Mouse (Mus musculus) stomach, postnatal 0 days (tissue): Measurements from ENCODE around the gene Msantd3. TPM values are rescaled to one million over a fixed set of nuclear protein-coding genes. Genes with fewer than 3 reads are reported as not detected.

Experiments used
- ATAC-seq: fragments of 200-750 bp; cut with Nextera tagmentation; 2 replicates; pipeline ENCODE4 v1.8.0; 2017; ENCODE audit not compliant: low FRiP score, low TSS enrichment
- DNase-seq: peaks from one replicate; pipeline ENCODE4 v3.0.0-alpha.2; 2016; ENCODE audit warnings: low spot score
- H3K27ac ChIP-seq: fragments of 300-500 bp; sonication (generic); replicated peaks from 2 replicates; pipeline ENCODE4 v1.5.1; 2014; ENCODE audit warnings: mild to moderate bottlenecking, control low read depth
- H3K27me3 ChIP-seq: fragments of 300-500 bp; sonication (generic); 2 replicates; pipeline ENCODE4 v1.6.1; 2014; ENCODE audit warnings: low read length; ENCODE audit not compliant: control insufficient read depth, insufficient read depth
- H3K36me3 ChIP-seq: fragments of 300-500 bp; sonication (generic); 2 replicates; pipeline ENCODE4 v1.6.1; 2014; ENCODE audit warnings: low read length, mixed read lengths; ENCODE audit not compliant: control insufficient read depth, insufficient read depth
- H3K4me1 ChIP-seq: fragments of 300-500 bp; sonication (generic); replicated peaks from 2 replicates; pipeline ENCODE4 v1.6.1; 2014; ENCODE audit warnings: antibody characterized with exemption; ENCODE audit not compliant: control insufficient read depth, insufficient read depth
- H3K4me2 ChIP-seq: fragments of 300-500 bp; sonication (generic); replicated peaks from 2 replicates; pipeline ENCODE4 v1.6.1; 2014; ENCODE audit warnings: low read depth, mild to moderate bottlenecking, control low read depth, moderate library complexity
- H3K4me3 ChIP-seq: fragments of 300-500 bp; sonication (generic); 2 replicates; pipeline ENCODE4 v1.5.1; 2014; ENCODE audit warnings: low read depth, low read length, control low read depth
- H3K9ac ChIP-seq: fragments of 300-500 bp; sonication (generic); 2 replicates; pipeline ENCODE4 v1.6.1; 2014; ENCODE audit warnings: mild to moderate bottlenecking, low read length, control low read depth, mixed read lengths
- H3K9me3 ChIP-seq: fragments of 300-500 bp; sonication (generic); 2 replicates; pipeline ENCODE4 v1.6.1; 2016; ENCODE audit warnings: low read length; ENCODE audit not compliant: control insufficient read depth
- CTCF ChIP-seq: IDR thresholded peaks from 2 replicates; pipeline ENCODE4 v1.5.1; 2016; ENCODE audit warnings: antibody characterized with exemption, low read depth, mild to moderate bottlenecking, moderate library complexity
- EP300 ChIP-seq: optimal IDR thresholded peaks from 2 replicates; pipeline ENCODE3; 2016; ENCODE audit warnings: antibody characterized with exemption
- WGBS: fragments of 180-500 bp; shearing (Covaris S2); extraction: QIAGEN DNeasy Blood & Tissue Kit; methylation state at CpG from one replicate; pipeline ENCODE4 v1.1.7; 2014; 5-methylcytosine and 5-hydroxymethylcytosine counted together
- polyA plus RNA-seq: library from polyadenylated mRNA; unstranded; fragments of >200 nt; fragmentation: Nextera tagmentation; extraction: Ambion mirVana; gene quantifications from 2 replicates; pipeline ENCODE4 v1.2.1, GENCODE M21; 2015

The Msantd3 gene
- polyA plus RNA-seq, 1 experiment from 2014 or later: 11.0 TPM

GRCm38 (mm10) chr4:48555729-48556128 lies 16.0 kb downstream of the Msantd3 start:
- no peak for ATAC-seq
- 9% methylated on average over 3 of the region's 3 CpGs for WGBS
- H3K4me2 ChIP-seq: no peak overlapping the region
- TF ChIP-seq EP300 (no peak), CTCF (peak; percentile 77)
- H3K9ac ChIP-seq: no peak overlapping the region
- H3K4me3 ChIP-seq: no peak overlapping the region
- peaks cover 5% of the 10 kb centered on the region for H3K36me3 ChIP-seq
- no peaks in the 10 kb centered on the region for H3K27me3 ChIP-seq
- peak; percentile 53 for DNase-seq
- no peaks in the 10 kb centered on the region for H3K4me1 ChIP-seq
- no peak overlapping the region for H3K27ac ChIP-seq
- no peaks in the 10 kb centered on the region for H3K9me3 ChIP-seq

- TF ChIP-seq EP300 (no peak), CTCF (no peak)
- H3K27ac ChIP-seq: no peak overlapping the region
- H3K36me3 ChIP-seq: no peaks in the 10 kb centered on the region; the same call in 1 of the 2 replicates
- ATAC-seq (no peak), DNase-seq (no peak)
- WGBS: 87% methylated on average over 14 of the region's 14 CpGs
- no peak overlapping the region for H3K9ac ChIP-seq
- H3K4me1 ChIP-seq: no peaks in the 10 kb centered on the region
- no peak overlapping the region for H3K4me3 ChIP-seq
- no peaks in the 10 kb centered on the region for H3K27me3 ChIP-seq
- no peaks in the 10 kb centered on the region for H3K9me3 ChIP-seq
- no peak overlapping the region for H3K4me2 ChIP-seq
Observed at GRCm38 (mm10) chr4:48559652-48560051, 19.9 kb downstream of the Msantd3 start.

DNA sequence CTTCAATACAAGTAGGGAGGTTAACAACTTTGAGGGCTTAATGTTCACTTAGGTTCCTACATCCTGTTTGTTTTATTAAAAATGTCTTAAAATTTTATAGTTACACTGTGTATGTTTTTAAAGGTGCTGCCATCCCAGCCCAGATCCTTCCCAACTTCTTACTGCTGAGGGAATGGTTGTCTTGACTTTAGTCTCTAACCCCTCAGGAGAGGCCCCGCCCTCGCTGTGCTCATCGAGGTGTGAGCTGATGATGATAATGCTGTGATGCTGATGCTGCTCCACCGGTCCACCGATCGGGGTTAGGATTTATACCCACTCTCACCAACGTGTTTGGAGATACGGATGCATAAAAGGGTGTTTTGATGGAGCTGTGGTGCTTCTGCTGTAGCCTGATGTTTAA lies 22.1 kb downstream of the Msantd3 start:
- WGBS: 82% methylated on average over 8 of the region's 8 CpGs
- H3K9ac ChIP-seq: no peak overlapping the region
- H3K9me3 ChIP-seq: no peaks in the 10 kb centered on the region
- H3K36me3 ChIP-seq: no peaks in the 10 kb centered on the region; the same call in 1 of the 2 replicates
- no peaks in the 10 kb centered on the region for H3K4me1 ChIP-seq
- DNase-seq (no peak), ATAC-seq (no peak)
- H3K4me3 ChIP-seq: no peak overlapping the region
- H3K4me2 ChIP-seq: no peak overlapping the region
- no peak overlapping the region for H3K27ac ChIP-seq
- no peak for TF ChIP-seq CTCF
- no peaks in the 10 kb centered on the region for H3K27me3 ChIP-seq

DNA sequence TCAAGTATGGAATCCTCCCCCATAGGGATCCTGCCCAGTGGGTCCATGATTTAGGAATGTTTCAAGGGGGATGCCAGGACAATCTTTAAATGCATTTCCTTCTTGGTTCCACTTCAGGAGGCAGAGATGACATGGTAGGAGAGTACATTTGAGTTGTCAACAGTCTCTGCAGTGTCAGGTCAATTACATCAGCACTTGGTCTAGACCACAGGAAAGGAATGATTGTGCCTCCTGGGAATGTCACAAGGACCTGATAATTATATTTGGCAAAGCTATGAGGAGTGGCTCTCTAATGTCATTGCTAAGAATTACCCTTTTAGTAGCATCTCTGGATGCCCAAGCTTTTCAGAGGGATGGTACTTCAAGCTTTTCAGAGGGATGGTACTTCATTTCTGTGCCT lies 25.2 kb downstream of the Msantd3 start:
- H3K4me2 ChIP-seq: no peak overlapping the region
- no peak for TF ChIP-seq EP300
- no peak for TF ChIP-seq CTCF
- H3K27ac ChIP-seq: no peak overlapping the region
- H3K9me3 ChIP-seq: no peaks in the 10 kb centered on the region
- no peak overlapping the region for H3K4me3 ChIP-seq
- H3K9ac ChIP-seq: no peak overlapping the region
- DNase-seq: no peak
- H3K36me3 ChIP-seq: no peaks in the 10 kb centered on the region; the same call in 1 of the 2 replicates
- ATAC-seq: no peak
- no peaks in the 10 kb centered on the region for H3K27me3 ChIP-seq
- H3K4me1 ChIP-seq: no peaks in the 10 kb centered on the region

GRCm38 (mm10) chr4:48576361-48576760 lies 36.6 kb downstream of the Msantd3 start:
- Histone ChIP-seq H3K4me3 (no peak overlapping the region), H3K36me3 (no peaks in the 10 kb centered on the region), H3K27ac (no peak overlapping the region), H3K4me1 (no peaks in the 10 kb centered on the region), H3K4me2 (no peak overlapping the region), H3K9me3 (no peaks in the 10 kb centered on the region), H3K9ac (no peak overlapping the region), H3K27me3 (no peaks in the 10 kb centered on the region)
- 80% methylated on average over 7 of the region's 7 CpGs for WGBS
- TF ChIP-seq EP300 (no peak), CTCF (no peak)
- ATAC-seq (no peak), DNase-seq (no peak)

DNA sequence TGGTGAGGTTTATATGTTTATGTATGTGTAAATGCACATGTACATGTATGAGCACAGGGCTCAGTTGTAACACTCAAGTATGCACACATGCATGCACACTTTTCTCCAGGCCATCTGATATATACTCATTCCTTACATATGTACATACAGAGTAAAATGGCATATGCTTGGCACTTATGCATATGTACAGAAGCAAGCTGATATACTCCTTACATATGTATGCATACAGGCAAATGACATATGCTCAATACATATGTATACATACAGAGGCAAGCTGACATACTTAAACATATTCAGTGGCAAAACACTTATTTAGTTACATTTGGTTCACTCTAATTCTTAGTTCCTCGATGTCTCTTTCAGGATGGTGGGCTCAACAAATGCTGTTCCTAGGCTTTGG lies 38.1 kb downstream of the Msantd3 start:
- DNase-seq: no peak
- no peak overlapping the region for H3K4me2 ChIP-seq
- no peaks in the 10 kb centered on the region for H3K27me3 ChIP-seq
- TF ChIP-seq CTCF: no peak
- no peak for TF ChIP-seq EP300
- no peak overlapping the region for H3K9ac ChIP-seq
- WGBS: 100% methylated on average over 1 of the region's 1 CpGs
- H3K4me1 ChIP-seq: no peaks in the 10 kb centered on the region
- H3K9me3 ChIP-seq: no peaks in the 10 kb centered on the region
- ATAC-seq: no peak
- H3K36me3 ChIP-seq: no peaks in the 10 kb centered on the region
- H3K4me3 ChIP-seq: no peak overlapping the region
- H3K27ac ChIP-seq: no peak overlapping the region
